Mouse (Mus musculus) kidney, adult 2 months (tissue): ENCODE data around the gene Folr2. TPM values are rescaled to one million over a fixed set of nuclear protein-coding genes. Genes with fewer than 3 reads are reported as not detected.
A peak's percentile ranks its signal among the peaks of the same experiment; 100 is the strongest.

ENCODE experiments used
- DNase-seq: peaks from one replicate; pipeline ENCODE4 v3.0.0; 2021
- H3K27ac ChIP-seq: fragments of 200-500 bp; 2 replicates; pipeline ENCODE4 v1.5.1; 2012; ENCODE audit warnings: low read depth, low read length, control low read depth, inconsistent platforms; ENCODE audit not compliant: insufficient read depth
- H3K27me3 ChIP-seq: fragments of 200-500 bp; replicated peaks from 2 replicates; pipeline ENCODE4 v1.6.1; 2012; ENCODE audit warnings: mild to moderate bottlenecking, moderate library complexity, low read length, inconsistent platforms; ENCODE audit not compliant: control insufficient read depth, insufficient read depth
- H3K36me3 ChIP-seq: fragments of 200-500 bp; 2 replicates; pipeline ENCODE4 v1.6.1; 2012; ENCODE audit warnings: mild to moderate bottlenecking, moderate library complexity, low read length, inconsistent platforms; ENCODE audit not compliant: control insufficient read depth, insufficient read depth
- H3K4me1 ChIP-seq: fragments of 200-500 bp; 2 replicates; pipeline ENCODE4 v1.6.1; 2011; ENCODE audit warnings: low read length; ENCODE audit not compliant: control insufficient read depth, insufficient read depth
- H3K4me3 ChIP-seq: fragments of 200-500 bp; 2 replicates; pipeline ENCODE4 v1.5.1; 2011; ENCODE audit warnings: mild to moderate bottlenecking, low read depth, low read length, control low read depth; ENCODE audit not compliant: insufficient read depth
- CTCF ChIP-seq: fragments of 200-500 bp; conservative IDR thresholded peaks from 2 replicates; pipeline ENCODE4 v1.5.1; 2011; ENCODE audit warnings: low read depth, mild to moderate bottlenecking, control low read depth, low read length, moderate library complexity, mixed read lengths; ENCODE audit not compliant: insufficient read depth, insufficient read length
- POLR2A ChIP-seq: fragments of 200-500 bp; IDR thresholded peaks from one replicate; pipeline ENCODE4 v1.6.1; 2011; ENCODE audit warnings: low read depth, low read length, control low read depth
- WGBS: fragments of 180-500 bp; shearing (Covaris S2); methylation state at CpG from one replicate; pipeline ENCODE4 v1.1.7; 2018; 5-methylcytosine and 5-hydroxymethylcytosine counted together
- polyA plus RNA-seq: library from polyadenylated mRNA; depleted of rRNA; stranded (reverse); fragments of >200 nt; gene quantifications from 2 replicates; pipeline ENCODE4 v1.2.3, GENCODE M21; 2012

Folr2 gene
- polyA plus RNA-seq, 1 experiment, result 11.7 TPM

DNA sequence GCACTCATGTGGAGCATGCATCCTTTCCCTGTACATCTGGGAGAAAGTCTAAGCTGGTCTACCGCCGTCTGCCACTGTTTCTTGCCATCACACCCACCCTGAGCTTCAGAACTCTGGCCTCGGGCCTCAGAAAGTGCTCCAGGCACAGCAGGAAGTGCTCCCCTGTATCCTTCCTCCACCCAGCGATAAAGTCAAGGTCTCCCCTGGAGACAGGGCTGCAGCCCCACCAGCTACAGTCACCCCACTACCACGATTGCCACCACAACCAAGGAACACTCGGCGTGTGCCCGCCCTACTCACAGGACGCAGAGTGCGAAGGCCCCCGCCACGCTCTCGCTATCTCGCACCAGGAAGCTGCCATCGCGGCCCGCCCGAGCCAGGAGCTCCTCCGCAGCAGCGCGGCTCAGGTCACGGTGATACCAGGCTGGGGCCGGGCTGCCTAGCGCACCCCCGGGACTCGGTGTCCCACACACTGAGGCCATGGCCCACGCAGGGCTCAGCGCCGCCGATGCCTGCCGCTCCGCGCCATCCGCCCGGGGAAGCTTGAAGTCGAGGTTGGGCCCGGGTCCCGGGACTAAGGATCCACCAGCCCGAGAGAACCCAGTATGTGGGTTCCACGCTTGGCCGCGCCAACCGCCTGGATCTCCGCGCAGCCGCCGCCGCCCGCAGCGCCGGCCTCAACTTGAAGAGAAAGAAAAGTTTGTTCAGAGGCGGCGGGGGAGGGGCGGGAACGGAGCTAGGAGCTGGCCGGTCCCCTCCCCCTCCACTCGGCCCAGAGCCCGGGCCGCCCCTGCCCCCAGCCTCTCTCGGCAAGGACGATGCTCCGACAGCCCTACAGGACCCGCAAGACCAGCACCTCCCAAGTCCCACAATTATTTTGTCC, 20.5 kb downstream of the Folr2 start:
- H3K4me1 ChIP-seq, result peaks cover 10% of the 10 kb centered on the region; the same call in 1 of the 2 replicates
- no peaks in the 10 kb centered on the region for H3K27me3 ChIP-seq
- H3K4me3 ChIP-seq, result peak overlapping the region; percentile 82
- TF ChIP-seq POLR2A (no peak), CTCF (no peak)
- peak overlapping the region; percentile 92 for H3K27ac ChIP-seq
- WGBS, result under 1% methylated on average over 63 of the region's 63 CpGs
- H3K36me3 ChIP-seq, result peaks cover 2% of the 10 kb centered on the region; the same call in 1 of the 2 replicates
- peak; percentile 71 for DNase-seq

DNA sequence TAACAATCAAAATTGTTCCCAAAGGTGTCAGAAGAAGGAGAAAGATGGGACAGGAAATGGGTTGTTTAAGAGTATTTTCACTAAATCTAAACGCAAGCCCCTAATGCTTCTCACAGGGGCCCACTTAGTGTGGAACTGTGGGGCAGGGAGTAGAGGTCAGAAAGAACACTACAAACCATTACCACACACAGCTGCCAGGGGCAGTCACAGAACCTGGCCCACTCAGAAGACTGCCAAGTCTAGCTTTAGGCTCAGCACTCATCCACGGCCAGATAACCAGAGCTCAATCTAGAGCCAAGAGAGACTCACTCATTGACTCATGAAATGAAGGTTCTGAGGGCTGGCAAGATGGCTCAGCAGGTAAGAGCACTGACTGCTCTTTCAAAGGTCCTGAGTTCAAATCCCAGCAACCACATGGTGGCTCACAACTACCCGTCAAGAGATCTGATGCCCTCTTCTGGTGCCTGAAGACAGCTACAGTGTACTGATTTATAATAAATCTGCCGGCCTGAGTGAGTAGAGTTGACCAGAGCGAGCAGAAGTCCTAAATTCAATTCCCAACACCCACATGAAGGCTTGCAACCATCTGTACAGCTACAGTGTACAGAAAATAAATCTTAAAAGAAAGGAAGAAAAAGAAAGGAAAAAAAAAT, 21.4 kb downstream of the Folr2 start:
- H3K27me3 ChIP-seq, result no peaks in the 10 kb centered on the region
- DNase-seq, result no peak
- TF ChIP-seq POLR2A, result no peak
- 0 out of 2 replicates have a peak, but pooled peaks have one; percentile 10 for TF ChIP-seq CTCF
- H3K4me3 ChIP-seq, result no peak overlapping the region
- 34% methylated on average over 5 of the region's 5 CpGs for WGBS
- peaks cover 10% of the 10 kb centered on the region; the same call in 1 of the 2 replicates for H3K4me1 ChIP-seq
- H3K36me3 ChIP-seq, result peaks cover 4% of the 10 kb centered on the region
- H3K27ac ChIP-seq, result no peak overlapping the region

DNA sequence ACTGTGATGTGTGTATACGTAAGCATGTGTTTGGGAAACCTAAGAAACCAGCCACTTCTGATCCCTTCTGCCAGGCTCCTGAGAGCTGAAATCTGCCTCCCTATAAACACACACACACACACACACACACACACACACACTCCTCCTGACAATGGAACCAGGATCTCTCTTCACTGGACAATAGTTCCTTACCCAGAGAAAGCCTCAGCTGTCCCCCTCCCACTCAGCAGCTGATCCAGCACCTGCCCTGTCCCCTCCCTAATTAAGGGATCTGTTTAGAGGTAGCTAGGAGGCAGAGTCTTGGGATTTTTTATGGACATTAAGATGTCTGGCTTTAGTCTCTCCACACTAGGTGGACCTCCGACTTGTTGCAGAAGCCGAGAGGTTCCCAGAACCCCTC, 22.1 kb downstream of the Folr2 start:
- Histone ChIP-seq H3K4me3 (no peak overlapping the region), H3K36me3 (peaks cover 6% of the 10 kb centered on the region), H3K27ac (no peak overlapping the region)

DNA sequence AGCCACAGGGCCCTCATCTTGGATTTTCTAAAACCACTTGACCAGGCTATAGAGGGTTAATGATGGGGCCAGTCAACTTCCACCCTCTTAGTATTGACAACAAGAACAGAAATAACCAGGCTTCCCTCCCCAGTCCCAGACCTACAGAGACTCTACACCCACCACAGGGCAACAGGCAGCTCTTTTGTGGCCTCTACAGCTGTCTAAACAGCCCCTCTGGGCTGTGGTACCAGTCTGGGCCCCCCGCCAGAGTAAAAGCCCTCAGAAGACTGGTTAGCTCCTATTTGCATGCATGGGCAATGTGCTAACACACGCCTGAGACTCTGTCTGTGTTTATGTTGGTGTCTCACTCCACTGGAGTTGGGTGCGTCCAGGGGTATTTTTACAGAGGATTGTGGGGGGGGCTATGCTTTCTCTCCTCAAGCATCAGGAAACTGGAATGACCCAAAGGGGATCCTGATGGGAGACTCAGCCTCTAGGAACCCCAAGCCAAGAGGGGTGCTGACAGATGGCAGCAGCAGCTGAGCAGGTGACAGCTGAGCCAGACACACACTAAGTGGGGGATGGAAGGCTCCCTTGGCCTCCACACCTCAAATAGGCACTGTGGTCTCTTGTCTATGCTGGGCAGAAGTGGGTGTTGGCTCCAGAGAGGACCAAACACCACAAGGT, 22.9 kb downstream of the Folr2 start:
- DNase-seq, result no peak
- 72% methylated on average over 3 of the region's 3 CpGs for WGBS
- Histone ChIP-seq H3K27me3 (no peaks in the 10 kb centered on the region), H3K27ac (no peak overlapping the region), H3K4me3 (no peak overlapping the region), H3K4me1 (peaks cover 10% of the 10 kb centered on the region; the same call in 1 of the 2 replicates), H3K36me3 (peaks cover 6% of the 10 kb centered on the region)
- TF ChIP-seq POLR2A (no peak), CTCF (no peak)

More for the DNA sequence above, 22.1 kb downstream of the Folr2 start:
- WGBS, result 76% methylated on average over 3 of the region's 3 CpGs
- no peaks in the 10 kb centered on the region for H3K27me3 ChIP-seq
- H3K4me1 ChIP-seq, result peaks cover 10% of the 10 kb centered on the region; the same call in 1 of the 2 replicates
- TF ChIP-seq CTCF, result no peak
- no peak for TF ChIP-seq POLR2A
- no peak for DNase-seq

DNA sequence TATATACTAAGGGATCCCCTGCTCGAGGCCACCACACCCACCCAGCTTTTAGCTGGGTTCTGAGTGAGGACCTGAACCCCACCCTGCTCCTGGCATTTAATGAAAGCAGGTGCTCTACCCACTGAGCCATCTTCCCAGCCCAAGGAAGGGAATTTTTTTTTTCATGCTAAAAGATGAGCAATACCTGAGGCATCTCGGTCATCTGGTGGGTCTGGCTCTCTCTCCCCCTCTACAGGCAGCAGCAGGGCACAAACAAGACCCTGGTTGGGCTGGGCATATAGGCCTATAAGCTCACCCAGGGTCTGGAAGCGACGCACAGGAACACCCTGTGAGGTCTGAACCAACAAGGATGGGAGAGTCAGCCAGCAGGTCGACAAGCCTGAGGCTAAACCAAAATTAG, 23.6 kb downstream of the Folr2 start:
- no peak for DNase-seq
- 77% methylated on average over 5 of the region's 5 CpGs for WGBS
- peaks cover 4% of the 10 kb centered on the region; the same call in 1 of the 2 replicates for H3K4me1 ChIP-seq
- H3K27ac ChIP-seq, result no peak overlapping the region
- TF ChIP-seq POLR2A (no peak), CTCF (no peak)
- H3K4me3 ChIP-seq, result no peak overlapping the region
- H3K27me3 ChIP-seq, result no peaks in the 10 kb centered on the region
- peaks cover 6% of the 10 kb centered on the region for H3K36me3 ChIP-seq

DNA sequence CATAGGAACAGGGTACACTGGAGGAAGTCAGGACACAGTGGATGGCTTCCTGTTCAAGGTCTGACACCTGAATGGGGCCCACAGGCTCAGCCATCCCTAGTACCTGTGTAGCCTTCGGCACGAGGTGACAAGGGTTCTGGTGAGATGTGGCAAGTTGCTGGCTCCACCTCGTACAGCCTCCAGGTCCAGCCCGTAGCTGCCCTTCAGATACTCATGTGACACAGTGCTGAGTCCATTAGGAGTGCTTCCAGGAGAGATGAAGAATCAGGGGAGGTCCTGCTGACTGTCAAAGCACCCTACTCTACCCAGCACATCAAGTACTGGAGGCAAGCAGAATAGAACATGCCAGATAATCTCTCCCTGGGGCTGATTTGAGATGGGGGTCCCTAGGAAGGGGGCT, 24.6 kb downstream of the Folr2 start:
- peaks cover 6% of the 10 kb centered on the region for H3K36me3 ChIP-seq

DNA sequence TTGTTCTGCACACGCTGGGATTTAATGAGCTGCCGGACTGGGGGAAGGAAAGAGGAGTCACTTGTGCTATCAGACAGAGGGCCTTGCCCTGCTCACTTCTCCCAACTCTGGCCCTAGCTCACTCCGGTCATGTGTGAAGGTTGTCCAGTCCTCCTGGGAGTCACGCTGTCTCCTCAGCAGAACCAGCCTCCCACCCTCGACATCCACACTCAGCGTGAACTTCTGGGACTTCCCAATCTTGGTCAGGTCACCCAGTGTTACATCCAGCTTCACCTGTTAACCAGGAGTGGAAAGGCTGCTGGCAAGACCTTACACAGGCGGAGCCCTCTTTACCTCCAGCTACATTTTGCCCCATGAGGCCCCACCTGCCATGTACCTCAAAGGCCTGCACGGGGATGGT, 25.6 kb downstream of the Folr2 start:
- H3K27me3 ChIP-seq, result no peaks in the 10 kb centered on the region
- H3K4me1 ChIP-seq, result peaks cover 4% of the 10 kb centered on the region; the same call in 1 of the 2 replicates
- TF ChIP-seq POLR2A (no peak), CTCF (no peak)
- 90% methylated on average over 8 of the region's 8 CpGs for WGBS
- peaks cover 8% of the 10 kb centered on the region for H3K36me3 ChIP-seq
- H3K4me3 ChIP-seq, result no peak overlapping the region
- H3K27ac ChIP-seq, result no peak overlapping the region
- DNase-seq, result no peak

More for the DNA sequence above, 24.6 kb downstream of the Folr2 start:
- H3K4me3 ChIP-seq, result no peak overlapping the region
- H3K27me3 ChIP-seq, result no peaks in the 10 kb centered on the region
- H3K27ac ChIP-seq, result no peak overlapping the region
- no peak for DNase-seq
- TF ChIP-seq POLR2A, result no peak
- no peak for TF ChIP-seq CTCF
- whole genome bisulfite sequencing, result 73% methylated on average over 4 of the region's 4 CpGs
- peaks cover 4% of the 10 kb centered on the region; the same call in 1 of the 2 replicates for H3K4me1 ChIP-seq
